Mouse (Mus musculus) olfactory bulb, adult 2 months (tissue): ENCODE data around the gene Tssk1.

ENCODE experiments used
- CTCF ChIP-seq: fragments of 200-500 bp; IDR thresholded peaks from 2 replicates; pipeline ENCODE4 v1.5.1; 2012; ENCODE audit warnings: low read depth, mild to moderate bottlenecking, low read length, moderate library complexity; ENCODE audit not compliant: insufficient read depth
- POLR2A ChIP-seq: fragments of 200-500 bp; IDR thresholded peaks from 2 replicates; pipeline ENCODE4 v1.6.1; 2012; ENCODE audit warnings: mild to moderate bottlenecking, low read depth, low read length, moderate library complexity; ENCODE audit not compliant: insufficient read depth

DNA sequence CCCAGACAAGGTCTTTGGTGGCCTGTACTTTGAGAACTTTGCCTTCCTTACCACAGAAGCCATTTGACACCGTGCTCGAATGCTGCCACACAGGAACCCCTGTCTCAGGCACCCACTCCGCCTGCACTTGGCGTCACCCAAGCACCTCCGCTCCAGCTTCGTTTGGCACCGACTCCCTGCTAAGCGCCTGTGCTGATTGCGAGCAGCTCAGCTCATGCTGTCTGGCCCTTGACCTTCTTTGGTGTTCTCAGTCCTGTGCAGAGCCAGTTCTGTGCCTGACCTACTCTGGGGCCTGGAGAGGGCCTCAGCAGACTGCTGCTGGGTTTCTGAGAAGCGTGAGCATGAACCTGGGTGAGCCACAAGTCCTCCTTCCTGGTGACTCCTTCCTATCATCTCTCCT is 42.8 kb downstream of the Tssk1 start:
- TF ChIP-seq CTCF: no peak
- no peak for TF ChIP-seq POLR2A
